Mouse (Mus musculus): ENCODE results near the gene Fam172a.

Gene Fam172a

GRCm38 (mm10) chr13:77977121-77977520 lies 275.3 kb downstream of the Fam172a start:
- no peak for DNase-seq

GRCm38 (mm10) chr13:77982105-77982851 lies 280.4 kb downstream of the Fam172a start:
- peak; percentile 50 for DNase-seq

GRCm38 (mm10) chr13:77982852-77983202 lies 281.0 kb downstream of the Fam172a start:
- DNase-seq = no peak

GRCm38 (mm10) chr13:77991189-77991886 lies 289.5 kb downstream of the Fam172a start:
- no peak for DNase-seq

GRCm38 (mm10) chr13:78004649-78005048 lies 302.8 kb downstream of the Fam172a start:
- no peak for DNase-seq

GRCm38 (mm10) chr13:78005344-78005743 lies 303.5 kb downstream of the Fam172a start:
- no peak for DNase-seq

- DNase-seq = no peak
These were observed 308.3 kb downstream of the Fam172a start for GRCm38 (mm10) chr13:78010176-78010575.

GRCm38 (mm10) chr13:78024683-78025294 lies 323.0 kb downstream of the Fam172a start, which contains the start of gene Pou5f2:
Gene Pou5f2, plus strand, starts transcription at chr13:78024902.
- DNase-seq = peak; percentile 13

- DNase-seq = no peak
These were observed 331.0 kb downstream of the Fam172a start for GRCm38 (mm10) chr13:78032821-78033220.

GRCm38 (mm10) chr13:78037203-78037602 lies 335.4 kb downstream of the Fam172a start:
- no peak for DNase-seq

- DNase-seq = no peak
These were observed 341.4 kb downstream of the Fam172a start for GRCm38 (mm10) chr13:78043203-78043602.

GRCm38 (mm10) chr13:78045116-78045515 lies 343.3 kb downstream of the Fam172a start:
- no peak for DNase-seq

GRCm38 (mm10) chr13:78087751-78088150 lies 385.9 kb downstream of the Fam172a start:
- no peak for DNase-seq

- no peak for DNase-seq
These were observed 388.9 kb downstream of the Fam172a start for GRCm38 (mm10) chr13:78090701-78091100.

- no peak for DNase-seq
These were observed 390.1 kb downstream of the Fam172a start for GRCm38 (mm10) chr13:78091949-78092348.

GRCm38 (mm10) chr13:78094352-78094751 lies 392.5 kb downstream of the Fam172a start:
- no peak for DNase-seq

GRCm38 (mm10) chr13:78095071-78095973 lies 393.5 kb downstream of the Fam172a start:
- DNase-seq = no peak

- DNase-seq = no peak
These were observed 397.1 kb downstream of the Fam172a start for GRCm38 (mm10) chr13:78098858-78099445.

- DNase-seq = no peak
These were observed 398.1 kb downstream of the Fam172a start for GRCm38 (mm10) chr13:78099746-78100530.

GRCm38 (mm10) chr13:78100664-78101063 lies 398.8 kb downstream of the Fam172a start:
- no peak for DNase-seq

- no peak for DNase-seq
These were observed 400.5 kb downstream of the Fam172a start for GRCm38 (mm10) chr13:78102337-78102736.

GRCm38 (mm10) chr13:78104851-78105250 lies 403.0 kb downstream of the Fam172a start:
- DNase-seq = no peak
